Mouse (Mus musculus) skeletal muscle tissue, adult 2 months (tissue): ENCODE measurements around the gene Relt.
A peak's percentile ranks its signal among the peaks of the same experiment; 100 is the strongest.
"Not testable (repeated sequence)": the region's sequence is repeated elsewhere in the genome, so short reads cannot be mapped to it uniquely, and the experiment has no call there.

Experiments
- DNase-seq: peaks from one replicate; pipeline ENCODE4 v3.0.0-alpha.2; 2012; ENCODE audit warnings: low read depth, low spot score

The Relt gene

DNA sequence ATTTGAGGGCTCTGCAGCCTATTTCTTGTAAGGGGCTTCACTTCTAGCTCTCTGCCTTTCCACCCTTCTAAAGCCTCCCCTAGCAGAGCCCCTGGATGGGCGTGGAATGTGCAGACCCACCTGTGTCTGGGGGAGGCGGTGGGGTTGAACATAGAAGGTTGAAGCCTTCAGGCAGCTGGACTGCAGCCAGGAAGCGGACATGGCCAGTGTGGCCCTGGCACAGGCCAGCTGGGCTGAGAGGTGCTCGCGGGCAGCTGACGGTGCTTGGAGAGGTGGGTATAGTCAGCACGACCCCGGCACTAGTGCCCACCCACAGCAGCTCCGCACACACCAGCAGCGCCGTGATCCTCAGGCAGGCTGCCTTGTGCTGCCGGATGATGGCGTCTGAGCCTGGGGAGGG lies 13.0 kb upstream of the Relt start:
- no peak for DNase-seq

- no peak for DNase-seq
Observed at GRCm38 (mm10) chr7:100875822-100876221, 12.6 kb upstream of the Relt start.

DNA sequence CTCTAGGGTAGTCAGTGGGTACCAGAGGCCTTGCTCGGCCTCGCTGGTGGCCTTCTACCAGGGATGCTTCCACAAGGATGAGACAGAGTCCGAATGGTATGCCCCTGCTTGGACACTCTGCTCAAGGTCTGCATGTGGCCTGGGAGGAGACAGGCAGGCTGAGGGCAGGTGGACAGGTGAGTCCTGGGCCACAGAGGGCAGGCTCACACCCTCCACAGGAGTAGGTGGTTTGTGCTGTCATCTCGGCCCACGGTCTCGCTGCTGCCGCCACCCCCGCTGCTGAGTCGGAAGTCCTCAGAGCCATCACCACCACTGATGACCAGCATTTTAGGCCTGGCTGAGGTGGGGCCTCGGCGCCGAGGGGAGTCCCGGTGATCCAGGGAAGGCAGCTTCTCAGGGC lies 10.0 kb upstream of the Relt start:
- no peak for DNase-seq

- no peak for DNase-seq
Observed at GRCm38 (mm10) chr7:100871892-100872291, 8.6 kb upstream of the Relt start.

DNA sequence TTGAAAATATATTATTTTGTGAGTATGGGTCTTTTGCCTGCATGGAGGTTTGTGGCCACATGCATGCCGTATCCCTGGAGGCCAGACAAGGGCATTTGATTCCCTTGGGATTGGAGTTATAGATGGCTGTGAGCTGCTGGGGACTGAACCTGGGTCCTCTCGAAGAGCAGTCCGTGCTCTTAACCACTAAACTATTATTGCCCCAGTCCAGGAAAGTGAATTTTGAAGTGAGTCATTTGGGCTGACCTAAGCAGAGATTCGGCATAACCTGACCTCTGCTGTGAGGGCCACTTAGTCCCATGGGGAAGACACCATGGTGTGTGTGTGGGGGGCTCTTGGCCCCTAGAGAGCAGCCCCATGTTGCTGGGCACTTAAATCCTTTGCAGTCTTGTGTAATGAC lies 8.1 kb upstream of the Relt start:
- DNase-seq, result no peak

- no peak for DNase-seq
Observed at GRCm38 (mm10) chr7:100869877-100870629, 6.8 kb upstream of the Relt start.

DNA sequence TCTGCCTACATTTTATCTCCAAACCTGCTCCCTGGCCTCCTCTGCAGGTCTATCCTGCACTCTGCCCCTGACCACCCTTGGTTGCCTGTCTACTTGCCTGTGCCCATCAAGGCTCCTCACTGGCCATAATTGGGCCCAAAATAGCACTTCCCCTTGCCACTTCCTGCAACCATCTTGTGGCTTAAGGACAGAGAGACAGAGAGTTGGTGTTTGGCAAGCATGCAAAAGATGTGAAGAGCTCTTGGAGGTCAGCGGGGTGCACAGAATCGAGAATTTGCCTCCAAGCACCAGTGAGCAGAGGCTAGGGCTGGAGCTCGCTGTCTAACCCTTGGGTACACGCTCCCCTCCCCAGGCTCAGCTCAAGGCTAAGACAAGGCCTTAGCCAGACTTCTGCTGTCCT lies 5.3 kb upstream of the Relt start:
- no peak for DNase-seq

- no peak for DNase-seq
Observed at GRCm38 (mm10) chr7:100867561-100867960, 4.3 kb upstream of the Relt start.

DNA sequence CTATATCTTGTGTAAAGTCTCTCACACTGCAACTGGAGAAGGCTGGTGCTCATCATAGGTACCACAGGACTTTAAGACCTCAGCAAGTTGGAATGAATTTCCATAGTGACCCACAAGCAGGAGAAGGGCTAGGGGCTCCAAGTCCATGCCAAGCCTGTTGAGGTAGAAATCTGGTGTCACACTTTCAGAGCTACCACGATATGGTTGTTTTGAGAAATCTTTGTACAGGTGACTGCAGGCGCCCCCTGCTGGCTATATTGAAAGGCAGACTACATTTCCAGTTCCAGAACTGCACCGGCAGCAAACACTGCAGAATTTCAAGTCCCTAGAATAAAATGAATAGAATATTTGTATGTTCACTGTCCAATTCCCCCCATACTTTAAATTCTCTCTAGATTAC lies 3.4 kb upstream of the Relt start:
- no peak for DNase-seq

DNA sequence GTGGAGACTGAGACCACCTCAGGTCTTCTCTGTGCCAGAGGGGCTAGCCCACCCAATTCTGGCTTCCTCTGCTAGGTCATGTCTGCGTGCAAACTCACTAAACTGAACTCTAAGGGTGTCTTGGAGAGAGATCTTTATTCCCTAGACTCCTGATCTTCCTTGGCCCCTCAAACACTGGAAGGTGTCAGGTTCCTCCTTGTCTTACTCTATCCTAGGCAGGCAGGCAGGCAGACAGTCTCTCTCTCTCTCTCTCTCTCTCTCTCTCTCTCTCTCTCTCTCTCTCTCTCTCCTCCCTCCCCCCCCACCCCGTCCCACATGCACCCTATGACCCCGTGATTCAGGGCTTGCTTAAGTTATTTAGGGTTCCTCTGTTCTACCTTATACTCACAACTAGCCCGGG lies 893 bp downstream of the Relt start:
- DNase-seq, result no peak

GRCm38 (mm10) chr7:100861209-100861608 lies 2.0 kb downstream of the Relt start:
- no peak for DNase-seq

GRCm38 (mm10) chr7:100860450-100860849 lies 2.8 kb downstream of the Relt start:
- no peak for DNase-seq

DNA sequence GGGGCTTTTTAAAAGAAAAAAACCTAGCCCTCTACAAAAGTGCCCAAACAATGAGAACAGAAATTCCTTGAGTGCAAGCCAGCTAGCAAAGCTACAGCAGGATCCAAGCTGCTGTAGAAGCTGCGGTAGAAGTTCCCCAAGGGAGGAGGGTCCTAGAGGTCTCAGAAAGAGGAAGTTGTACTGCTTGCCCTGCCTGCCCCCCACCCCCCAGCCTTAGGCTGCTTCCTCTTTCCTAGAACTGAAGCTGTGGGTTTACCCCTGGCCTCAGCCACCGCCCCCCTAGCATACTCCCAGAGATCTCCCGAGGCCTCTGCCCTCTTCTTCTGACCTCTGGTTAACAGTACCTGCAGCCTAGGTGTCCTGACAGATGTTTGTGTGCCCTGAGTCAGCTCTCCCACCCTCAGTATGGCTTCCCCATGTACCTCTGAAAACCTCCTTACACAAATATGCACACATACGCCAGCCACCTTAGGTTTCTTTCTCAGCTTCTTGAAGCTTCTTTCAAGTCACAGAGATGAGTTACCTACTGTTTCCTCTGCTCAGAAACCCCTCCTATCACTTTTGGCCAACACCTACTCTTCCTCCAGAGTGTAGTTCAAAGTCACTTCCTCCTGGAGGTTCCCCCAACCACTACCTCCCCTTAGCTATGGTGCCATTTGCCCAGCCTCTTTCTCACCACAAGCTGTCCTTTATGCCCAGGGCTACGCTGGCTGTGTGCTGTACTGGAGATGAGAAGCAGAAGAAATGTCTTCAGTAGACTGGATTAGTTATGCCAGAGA lies 7.3 kb downstream of the Relt start:
- DNase-seq, result peak; percentile 62

DNA sequence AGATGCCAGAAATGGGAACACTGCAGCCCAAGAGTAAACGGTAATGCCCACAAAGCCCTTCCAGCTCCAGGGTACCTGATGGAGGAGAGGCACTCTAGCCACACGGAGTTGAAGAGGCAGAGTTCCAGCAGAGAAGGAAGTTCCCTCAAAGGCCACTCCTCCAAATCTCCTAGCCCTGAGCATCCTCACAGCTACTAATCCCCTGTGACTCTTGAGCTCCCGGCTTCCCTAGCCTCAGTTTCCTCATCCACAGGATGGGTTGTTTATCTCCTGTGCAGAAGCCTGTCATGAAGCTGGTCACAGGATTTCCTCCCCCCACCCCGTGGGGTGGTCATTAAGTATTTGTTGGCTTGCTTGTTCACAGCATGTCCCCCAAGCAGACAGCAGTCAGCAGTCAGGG lies 7.9 kb downstream of the Relt start:
- no peak for DNase-seq

DNA sequence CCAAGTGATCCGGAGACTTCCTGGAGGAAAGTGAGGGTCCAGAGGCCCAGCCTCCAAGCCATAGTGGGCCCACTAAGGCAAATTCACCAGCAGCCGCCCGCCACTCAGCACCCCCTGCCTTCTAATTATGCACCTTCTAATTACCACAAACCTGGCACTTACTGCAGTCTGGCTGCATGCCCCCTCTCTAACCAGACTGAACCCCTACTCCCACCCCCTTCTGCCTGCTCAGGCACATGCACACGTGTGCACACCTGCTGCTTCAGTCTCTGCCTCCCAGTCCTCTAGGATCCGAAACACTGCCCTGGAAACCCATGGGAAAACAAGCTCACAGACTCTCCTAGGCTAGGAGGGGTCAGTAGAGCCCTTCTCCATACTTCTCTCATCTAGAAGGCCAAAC lies 8.4 kb downstream of the Relt start:
- DNase-seq, result no peak

DNA sequence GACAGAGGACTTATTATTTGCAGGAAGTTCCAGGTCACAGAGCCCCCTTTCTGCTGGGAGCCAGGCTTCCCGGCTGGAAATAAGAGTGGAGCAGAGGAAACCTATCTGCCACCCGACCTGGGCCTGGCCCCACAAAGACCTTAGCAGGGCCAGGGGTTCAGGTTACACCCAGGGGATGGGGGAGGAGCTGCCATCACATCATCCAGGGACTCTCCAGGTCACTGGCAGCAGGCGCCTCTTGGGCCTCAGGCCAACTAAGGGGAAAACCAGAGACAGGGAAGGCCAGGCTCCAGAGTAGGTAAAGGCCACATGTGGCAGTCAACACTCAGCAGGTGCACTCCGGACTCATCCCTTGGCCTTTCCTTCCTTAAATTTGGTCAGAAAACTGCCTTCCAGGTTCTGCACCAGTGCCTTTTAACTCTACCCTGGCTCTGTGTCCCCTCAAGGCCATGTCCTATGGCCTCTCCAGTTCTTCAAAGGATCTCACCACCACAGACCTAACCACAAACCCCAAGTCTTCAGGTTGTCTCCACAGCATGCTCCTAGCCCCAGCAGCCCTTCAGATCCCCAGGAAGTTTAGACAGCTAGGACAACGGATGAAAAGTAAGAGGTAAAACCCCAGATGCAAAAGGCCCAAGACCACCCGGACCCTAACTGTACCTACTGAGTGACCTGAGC lies 9.0 kb downstream of the Relt start:
- peak; percentile 73 for DNase-seq

DNA sequence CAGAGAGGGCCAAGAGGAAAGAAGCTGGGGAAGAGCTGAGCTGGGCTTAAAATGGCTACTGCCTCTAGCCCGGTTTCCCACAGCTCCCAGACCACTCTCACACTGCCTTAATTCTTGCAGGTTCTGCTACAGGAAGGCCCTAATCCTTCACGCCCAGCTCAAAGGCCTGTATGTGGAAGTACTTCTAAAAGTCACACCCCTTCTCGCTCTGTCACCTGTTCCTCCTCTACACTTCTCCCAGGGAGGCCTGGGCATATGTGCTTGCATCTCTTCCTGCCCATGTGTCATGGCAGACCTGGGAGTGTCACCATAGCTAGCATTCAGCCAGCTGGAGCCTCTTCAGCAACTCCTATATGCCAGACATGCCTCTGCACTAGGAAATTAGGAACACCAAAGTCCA lies 9.8 kb downstream of the Relt start:
- no peak for DNase-seq

- no peak for DNase-seq
Observed at GRCm38 (mm10) chr7:100851481-100852356, 11.5 kb downstream of the Relt start.

DNA sequence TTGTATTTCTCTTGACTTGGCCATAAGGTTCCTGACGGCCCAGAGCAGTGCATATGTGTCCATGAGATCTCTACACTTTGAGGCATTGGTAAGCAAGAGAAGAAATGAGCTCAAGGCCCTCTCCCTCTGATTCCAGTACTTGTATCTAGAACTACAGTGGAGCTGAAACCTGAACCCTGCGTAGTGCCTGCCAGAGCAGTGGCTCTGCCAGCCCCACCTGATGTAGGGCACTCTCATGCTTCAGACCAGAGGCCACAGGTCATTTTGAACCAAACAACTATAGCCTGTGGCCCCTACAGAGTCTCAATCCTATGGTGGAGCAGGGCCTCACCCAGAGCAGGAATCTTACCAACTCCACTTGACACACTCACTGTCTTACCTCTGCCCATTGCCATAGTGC lies 13.7 kb downstream of the Relt start:
- no peak for DNase-seq

DNA sequence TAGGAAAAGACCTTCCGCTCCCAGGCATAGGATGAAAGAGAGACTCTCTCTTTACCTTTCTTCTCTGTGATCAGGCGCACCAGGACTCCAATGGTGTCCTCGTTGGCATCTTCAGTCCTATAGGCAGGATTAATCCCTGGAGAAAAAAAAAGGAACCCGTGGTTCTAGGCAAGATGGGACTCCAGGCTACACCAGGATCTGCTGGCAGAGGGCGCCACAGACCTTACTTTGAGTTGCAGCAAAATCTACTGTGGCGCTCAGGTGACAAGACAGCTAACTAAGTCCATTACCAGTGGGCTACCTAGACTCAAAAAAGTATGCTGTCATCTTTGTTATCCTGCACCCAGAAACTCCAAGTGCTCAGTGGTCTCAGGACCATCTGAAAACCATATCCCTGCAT lies 14.5 kb downstream of the Relt start:
- DNase-seq, result no peak

GRCm38 (mm10) chr7:100847131-100847530 lies 16.1 kb downstream of the Relt start:
- no peak for DNase-seq

DNA sequence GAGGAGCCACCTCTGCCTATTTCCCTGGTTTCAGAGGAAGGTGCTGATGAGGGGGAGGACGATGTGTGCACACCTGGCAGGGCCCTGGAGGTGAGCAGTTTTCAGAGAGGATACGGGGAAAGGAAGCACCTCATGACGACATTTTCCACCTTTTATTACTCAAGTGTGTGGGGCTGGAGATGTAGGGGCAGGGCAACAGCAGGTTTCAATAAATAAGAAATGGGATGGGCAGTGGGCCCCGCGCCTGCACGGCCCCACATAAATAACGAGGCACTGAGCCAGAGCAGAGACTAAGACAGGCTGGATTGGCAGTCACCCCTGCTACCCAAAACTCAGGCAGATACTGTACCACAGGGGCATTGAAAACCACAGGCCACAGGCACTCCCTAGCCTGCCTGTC lies 17.2 kb downstream of the Relt start:
- DNase-seq, result not testable (repeated sequence)
